Mouse (Mus musculus): ENCODE measurements around the gene Enah.

GRCm38 (mm10) chr1:182026821-182027220 lies 7.0 kb upstream of the Enah start:
- TF ChIP-seq CTCF (IDR thresholded peaks at IDR 0.05; ENCODE audit: borderline replicate concordance, extremely low read depth, insufficient read depth, insufficient read length) (no peak), POLR2A (IDR thresholded peaks at IDR 0.05; ENCODE audit: borderline replicate concordance, extremely low read depth, insufficient read depth, insufficient read length, poor library complexity, severe bottlenecking) (no peak)
